Mouse (Mus musculus): ENCODE measurements around the gene Dync1i2.

The Dync1i2 gene

GRCm38 (mm10) chr2:71273955-71274679 lies 62.6 kb downstream of the Dync1i2 start:
- peak; percentile 94 for DNase-seq

GRCm38 (mm10) chr2:71275734-71276133 lies 64.2 kb downstream of the Dync1i2 start:
- DNase-seq: peak; percentile 75

DNA sequence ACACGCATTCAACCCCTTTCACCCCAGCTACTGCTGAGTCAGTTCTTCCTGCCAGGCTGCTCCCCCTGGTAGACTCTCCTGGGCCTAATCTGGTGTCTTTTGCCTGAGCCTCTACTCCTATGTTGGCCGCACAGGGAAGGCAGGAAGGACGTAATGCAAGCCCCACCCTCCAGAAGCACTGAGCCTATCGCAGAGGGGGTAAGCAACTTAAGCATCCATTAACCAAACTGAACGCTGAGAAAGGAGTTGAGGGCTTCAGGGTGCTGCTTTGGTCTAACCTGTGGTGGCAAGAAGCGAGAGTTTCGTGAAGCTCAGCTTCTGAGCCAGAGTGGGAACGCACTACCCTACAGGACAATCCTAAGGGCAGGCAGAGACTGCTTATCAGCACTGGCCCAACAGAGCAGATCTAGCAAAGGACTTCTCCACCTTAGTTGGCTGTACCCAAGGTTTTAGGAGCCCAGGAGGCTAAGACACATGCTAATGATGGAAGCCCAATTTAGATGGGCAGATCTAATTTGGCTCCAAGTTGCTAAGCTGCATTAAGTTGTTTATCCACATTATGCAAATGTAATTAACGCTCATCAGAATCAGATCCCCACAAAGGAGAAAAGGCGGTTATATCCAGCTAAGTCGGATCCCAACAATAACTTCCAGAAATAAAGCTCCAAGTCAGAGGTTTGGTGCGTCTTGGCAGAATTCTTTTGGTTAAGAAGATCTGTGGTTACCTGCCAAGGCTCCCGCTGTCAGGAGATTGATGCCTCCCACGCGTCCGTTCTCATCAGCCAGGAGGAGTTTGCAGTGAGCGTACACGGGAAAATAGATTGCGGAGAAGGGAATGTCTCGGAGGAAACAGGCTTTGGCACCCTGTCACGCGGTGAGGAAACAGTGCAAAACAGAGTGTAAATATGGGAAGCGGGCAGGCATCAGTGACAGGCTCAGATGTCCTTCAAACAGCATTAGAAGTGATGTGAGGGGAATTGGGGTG lies 67.6 kb downstream of the Dync1i2 start:
- DNase-seq: peak; percentile 86

DNA sequence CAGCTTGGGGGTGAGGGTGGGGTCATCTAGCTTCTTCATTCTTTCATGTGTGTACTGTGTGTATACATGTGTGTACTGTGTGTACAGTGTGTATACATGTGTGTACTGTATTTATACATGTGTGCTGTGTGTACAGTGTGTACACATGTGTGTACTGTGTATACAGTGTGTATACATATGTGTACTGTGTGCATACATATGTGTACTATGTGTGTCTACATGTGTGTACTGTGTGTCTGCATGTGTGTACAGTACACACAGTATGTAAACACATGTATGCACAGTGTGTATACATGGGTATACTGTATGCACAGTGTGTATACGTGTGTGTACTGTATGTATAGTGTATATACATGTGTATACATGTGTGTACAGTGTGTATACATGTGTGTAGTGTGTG lies 70.5 kb downstream of the Dync1i2 start:
- DNase-seq: no peak

DNA sequence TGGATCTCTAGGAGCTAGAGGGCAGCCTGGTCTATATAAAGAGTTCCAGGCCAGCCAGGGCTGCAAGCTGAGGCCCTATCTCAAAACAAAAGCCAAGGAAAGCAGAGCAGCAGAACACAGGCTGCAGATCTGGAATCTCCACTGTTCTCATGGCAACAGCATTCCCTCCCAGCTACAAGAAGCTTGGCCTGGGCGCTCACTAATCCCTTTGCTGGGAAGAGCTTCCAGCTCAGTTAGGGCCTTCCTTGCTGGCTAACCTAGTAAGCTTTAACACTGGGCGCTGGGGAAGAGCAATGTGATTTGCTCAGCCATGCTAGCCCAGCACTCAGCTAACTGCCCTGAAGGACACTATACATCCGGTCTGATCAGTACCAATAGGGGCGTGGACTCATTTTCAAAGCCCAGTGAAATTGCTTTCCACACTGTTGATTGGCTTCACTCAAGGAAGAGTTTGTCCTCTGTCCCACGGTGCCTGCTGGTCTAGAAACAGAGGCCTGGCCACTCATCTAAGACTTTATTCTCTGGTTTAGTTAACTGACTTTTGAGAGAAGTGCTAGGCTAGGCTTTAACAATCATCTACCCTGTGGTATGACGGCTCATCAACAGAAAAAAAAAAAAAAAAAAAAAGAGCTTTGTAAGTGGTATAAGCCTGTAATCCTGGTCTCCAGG lies 78.7 kb downstream of the Dync1i2 start:
- peak; percentile 90 for DNase-seq

- DNase-seq: peak; percentile 65
These were observed 80.1 kb downstream of the Dync1i2 start for GRCm38 (mm10) chr2:71291566-71291965.

DNA sequence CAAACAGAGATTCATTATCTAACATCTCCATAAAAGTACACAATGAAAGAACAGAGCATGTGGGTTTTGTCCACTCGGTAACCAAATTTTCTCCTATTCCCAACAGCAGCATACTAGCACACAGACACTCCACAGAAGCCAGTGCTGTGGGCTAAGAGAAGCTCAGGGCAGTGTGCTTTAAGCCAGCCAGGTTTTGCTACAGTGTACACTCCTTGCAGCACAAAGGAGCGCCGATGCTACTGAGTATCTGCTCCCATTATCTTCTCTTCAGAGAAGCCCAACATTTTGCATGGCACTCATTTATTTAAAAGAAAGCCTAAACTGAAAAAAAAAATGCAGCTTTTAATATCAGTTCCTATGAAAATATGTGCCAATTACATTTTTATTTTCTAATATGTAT lies 82.5 kb downstream of the Dync1i2 start:
- peak; percentile 28 for DNase-seq

DNA sequence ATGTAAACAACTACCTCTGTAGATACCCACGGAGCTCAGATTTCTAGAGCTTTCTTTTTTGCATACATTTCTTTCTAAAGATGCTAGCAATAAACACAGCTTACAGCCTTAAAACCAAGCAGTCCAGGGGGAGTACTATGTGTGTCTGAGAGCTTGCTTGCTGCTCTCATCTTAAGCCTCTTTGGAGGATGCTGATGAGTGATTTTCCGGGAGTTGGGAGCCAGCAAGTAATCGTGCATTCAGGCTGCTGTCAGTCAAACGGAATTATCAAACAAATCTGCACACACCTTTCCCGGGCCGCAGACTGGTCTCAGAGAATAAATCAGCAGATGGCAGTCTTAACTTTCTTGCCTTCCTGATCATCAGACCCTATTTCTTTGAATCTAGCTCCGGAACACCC lies 83.0 kb downstream of the Dync1i2 start:
- peak; percentile 58 for DNase-seq

GRCm38 (mm10) chr2:71295844-71296243 lies 84.3 kb downstream of the Dync1i2 start:
- peak; percentile 59 for DNase-seq

DNA sequence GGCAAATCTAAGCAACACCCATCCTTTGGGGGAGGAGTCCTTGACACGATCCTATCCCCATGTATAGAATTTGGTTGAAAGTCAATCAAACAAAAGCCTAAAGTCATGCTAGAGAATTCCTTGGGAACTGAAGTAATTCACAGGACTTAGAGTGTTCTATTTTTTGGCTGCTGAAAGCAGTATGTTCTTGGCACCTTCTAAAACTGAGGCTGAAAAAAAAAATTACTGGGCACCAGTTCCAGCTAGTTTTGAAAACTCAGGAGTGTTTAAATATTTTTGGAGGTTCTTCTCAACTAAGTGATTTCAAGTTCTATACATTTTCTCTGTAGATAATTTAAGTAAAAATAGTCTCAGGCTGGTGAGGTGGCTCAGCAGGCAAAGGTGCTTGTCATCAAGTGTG lies 86.0 kb downstream of the Dync1i2 start:
- no peak for DNase-seq

DNA sequence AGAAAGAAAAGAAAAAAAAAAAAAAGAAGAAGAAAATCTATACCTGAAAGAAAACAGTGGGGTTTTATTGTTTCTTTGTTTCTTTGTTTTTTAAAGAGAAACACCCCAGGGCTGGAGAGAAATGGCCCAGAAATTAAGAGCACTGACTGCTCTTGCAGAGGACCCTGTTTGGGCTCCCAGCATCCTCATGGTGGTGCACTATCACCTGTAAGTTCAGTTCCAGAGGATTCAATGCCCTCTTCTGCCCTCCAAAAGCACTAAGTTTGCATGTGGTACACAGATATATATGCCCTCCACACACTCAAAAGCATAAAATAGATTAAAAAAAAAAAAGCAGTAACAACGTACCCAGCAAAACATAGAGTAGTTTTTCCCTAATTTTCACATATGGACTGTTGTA lies 87.2 kb downstream of the Dync1i2 start:
- peak; percentile 17 for DNase-seq

GRCm38 (mm10) chr2:71302156-71302663 lies 90.7 kb downstream of the Dync1i2 start:
- DNase-seq: peak; percentile 30

DNA sequence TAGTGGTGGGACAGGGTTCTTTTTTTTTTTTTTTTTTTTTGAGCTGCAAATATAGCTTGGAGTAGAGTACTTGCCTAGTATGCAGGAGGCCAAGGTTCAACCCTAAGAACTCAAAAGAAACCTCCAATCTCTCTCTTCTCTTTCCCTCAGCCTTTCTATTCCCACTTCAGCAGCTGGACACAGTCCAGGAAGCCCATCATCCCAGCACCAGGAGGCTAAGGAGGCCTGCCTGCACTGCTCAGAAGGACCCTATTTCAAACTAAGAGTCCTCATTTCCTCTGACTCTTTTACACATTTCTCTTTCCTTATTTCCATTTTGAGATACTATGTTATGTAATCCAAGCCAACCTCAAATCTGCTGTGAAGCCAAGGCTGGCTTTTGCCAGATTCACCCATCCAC lies 91.7 kb downstream of the Dync1i2 start:
- DNase-seq: peak; percentile 76

GRCm38 (mm10) chr2:71304821-71305220 lies 93.3 kb downstream of the Dync1i2 start:
- peak; percentile 23 for DNase-seq

- DNase-seq: peak; percentile 8
These were observed 94.9 kb downstream of the Dync1i2 start for GRCm38 (mm10) chr2:71306357-71306756.

- DNase-seq: no peak
These were observed 98.2 kb downstream of the Dync1i2 start for GRCm38 (mm10) chr2:71309726-71310125.

DNA sequence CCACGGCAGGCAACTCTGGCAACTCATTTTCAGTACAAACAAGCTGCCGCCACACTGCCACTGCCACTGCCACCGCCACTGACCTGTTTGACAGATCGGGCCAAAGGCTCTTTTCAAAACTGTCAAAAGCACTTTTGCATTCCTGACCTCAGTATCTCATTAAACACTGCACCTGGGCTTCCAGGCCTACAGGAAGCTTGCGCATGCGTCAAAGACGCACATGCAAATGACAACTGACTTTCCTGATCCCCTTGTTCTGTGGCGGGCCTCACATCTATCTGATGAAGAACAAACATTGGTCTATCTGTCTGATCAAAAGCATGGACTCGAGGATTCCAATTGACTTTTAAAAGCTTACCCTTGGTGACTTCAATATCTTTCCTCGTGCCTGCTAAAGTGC lies 100.6 kb downstream of the Dync1i2 start:
- peak; percentile 59 for DNase-seq
